Mouse (Mus musculus) cortical plate, adult 2 months (tissue): ENCODE measurements around the gene Ccdc154.

Experiments used
- CTCF ChIP-seq: fragments of 200-500 bp; IDR thresholded peaks from 2 replicates; pipeline ENCODE4 v1.5.1; 2011; ENCODE audit warnings: mild to moderate bottlenecking, control low read depth, low read length; ENCODE audit not compliant: insufficient read depth; ENCODE audit errors: extremely low read depth
- POLR2A ChIP-seq: fragments of 200-500 bp; IDR thresholded peaks from 2 replicates; pipeline ENCODE4 v1.6.1; 2011; ENCODE audit warnings: mild to moderate bottlenecking, low read length, control low read depth; ENCODE audit not compliant: insufficient read depth; ENCODE audit errors: extremely low read depth

GRCm38 (mm10) chr17:25130060-25130459 is 32.2 kb upstream of the Ccdc154 start:
- TF ChIP-seq CTCF, result no peak
- TF ChIP-seq POLR2A, result no peak
